ENCODE assay signal across 25 mouse cellular contexts in the genomic region with DNA sequence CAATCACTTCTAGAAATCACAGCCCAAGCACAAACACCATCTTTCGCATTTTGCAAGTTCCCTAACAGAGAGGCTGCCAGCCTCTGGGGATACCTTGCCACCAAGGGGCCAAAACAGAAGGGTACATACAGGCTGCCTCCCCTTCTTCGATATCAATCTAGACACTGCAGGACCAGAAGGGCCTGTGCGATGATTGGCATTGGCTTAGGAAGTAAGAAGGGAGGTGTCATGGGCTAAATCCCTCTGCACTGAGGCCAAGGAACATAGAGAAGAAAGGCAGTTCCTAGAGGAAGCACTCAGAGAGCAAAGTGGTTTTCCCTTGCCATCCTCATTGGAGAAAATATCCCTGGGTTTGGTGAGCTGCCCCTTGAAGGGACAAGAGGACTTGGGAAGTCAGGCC. TPM values are rescaled to one million over a fixed set of nuclear protein-coding genes. Genes with fewer than 3 reads are reported as not detected.
DNase-seq lines count a peak whose midpoint lies in the region; ATAC-seq and TF ChIP-seq lines count a peak whose summit lies in the region.
"Had no signal": no experiment of that assay in that cellular context is flagged by ENCODE, and none has a peak within 500 bp of the region (broad histone marks: within the 10 kb centered on the region; RNA-seq: fewer than 3 reads in every experiment).

No protein-coding gene starts in this region.

- no peak for TF ChIP-seq POLR2A in cerebellum, adult 2 months (IDR thresholded peaks at IDR 0.05; ENCODE audit: borderline replicate concordance, insufficient read depth, low read length)
- no peak for TF ChIP-seq POLR2A in limb, embryonic 14.5 days (IDR thresholded peaks at IDR 0.05; ENCODE audit: borderline replicate concordance, extremely low read depth, insufficient read depth, insufficient read length)

- no peaks in the 10 kb centered on the region for H3K9me3 ChIP-seq in limb, embryonic 14.5 days (ENCODE audit: control insufficient read depth, low read length)
- H3K9me3 ChIP-seq in limb, embryonic 10.5 days (replicated peaks), result no peaks in the 10 kb centered on the region
- H3K9me3 ChIP-seq: embryonic facial prominence, embryonic 13.5 days; forebrain, embryonic 12.5 days; forebrain, embryonic 15.5 days; heart, embryonic 10.5 days; hindbrain, embryonic 10.5 days; hindbrain, embryonic 13.5 days; intestine, embryonic 15.5 days had no signal

- H3K27me3 ChIP-seq in cerebellum, adult 2 months (ENCODE audit: control insufficient read depth, insufficient read depth, low read length), result no peaks in the 10 kb centered on the region
- no peaks in the 10 kb centered on the region for H3K27me3 ChIP-seq in limb, embryonic 14.5 days (ENCODE audit: control insufficient read depth, insufficient read depth, low read length)
- no peaks in the 10 kb centered on the region for H3K27me3 ChIP-seq in limb, embryonic 10.5 days (ENCODE audit: low read depth, poor library complexity, severe bottlenecking)
- H3K27me3 ChIP-seq: embryonic facial prominence, embryonic 13.5 days; forebrain, embryonic 12.5 days; forebrain, embryonic 15.5 days; hindbrain, embryonic 13.5 days; intestine, embryonic 15.5 days had no signal

- 0 out of 2 replicates have a peak, but pooled peaks cover 7% of the 10 kb centered on the region for H3K36me3 ChIP-seq in limb, embryonic 14.5 days (ENCODE audit: control insufficient read depth, insufficient read depth, low read length)
- H3K36me3 ChIP-seq in limb, embryonic 10.5 days, result peaks cover 14% of the 10 kb centered on the region; the same call in 1 of the 2 replicates
- H3K36me3 ChIP-seq: embryonic facial prominence, embryonic 13.5 days; forebrain, embryonic 12.5 days; forebrain, embryonic 15.5 days; intestine, embryonic 15.5 days had no signal

- peak overlapping the region; percentile 90 for H3K27ac ChIP-seq in cerebellum, adult 2 months (ENCODE audit: insufficient read depth, low read length)
- no peak overlapping the region for H3K27ac ChIP-seq in limb, embryonic 14.5 days (replicated peaks; ENCODE audit: low read depth, low read length)
- H3K27ac ChIP-seq in limb, embryonic 10.5 days, result no peak overlapping the region
- H3K27ac ChIP-seq: embryonic facial prominence, embryonic 13.5 days; forebrain, embryonic 12.5 days; forebrain, embryonic 15.5 days; heart, embryonic 10.5 days; hindbrain, embryonic 10.5 days; hindbrain, embryonic 13.5 days; intestine, embryonic 15.5 days had no signal

- intact Hi-C loops in heart, postnatal 25 days (cut with DNase I), result no loop called here

- peaks cover 55% of the 10 kb centered on the region for H3K4me1 ChIP-seq in cerebellum, adult 2 months (ENCODE audit: control insufficient read depth, insufficient read depth, low read length)
- H3K4me1 ChIP-seq in limb, embryonic 14.5 days (ENCODE audit: control insufficient read depth, insufficient read depth, low read length), result peaks cover 5% of the 10 kb centered on the region; the same call in 1 of the 2 replicates
- 0 out of 2 replicates have a peak, but pooled peaks cover 5% of the 10 kb centered on the region for H3K4me1 ChIP-seq in limb, embryonic 10.5 days
- H3K4me1 ChIP-seq: embryonic facial prominence, embryonic 13.5 days; forebrain, embryonic 12.5 days had no signal

- WGBS in cerebellum, adult 2 months, result 33% methylated on average over 3 of the region's 3 CpGs
- WGBS in limb, embryonic 14.5 days, result 95% methylated on average over 3 of the region's 3 CpGs
- 91% methylated on average over 3 of the region's 3 CpGs for WGBS in limb, embryonic 10.5 days

- H3K4me2 ChIP-seq in limb, embryonic 14.5 days (replicated peaks; ENCODE audit: low read depth, low read length, severe bottlenecking), result no peak overlapping the region
- H3K4me2 ChIP-seq: embryonic facial prominence, embryonic 13.5 days; forebrain, embryonic 12.5 days; forebrain, embryonic 15.5 days; hindbrain, embryonic 13.5 days; intestine, embryonic 15.5 days had no signal

- no peak overlapping the region for H3K4me3 ChIP-seq in cerebellum, adult 2 months (replicated peaks; ENCODE audit: insufficient read depth, low read depth, low read length)
- no peak overlapping the region for H3K4me3 ChIP-seq in limb, embryonic 14.5 days (replicated peaks; ENCODE audit: low read length)
- no peak overlapping the region for H3K4me3 ChIP-seq in limb, embryonic 10.5 days
- H3K4me3 ChIP-seq: embryonic facial prominence, embryonic 13.5 days; erythroblast, embryonic 14.5 days; forebrain, embryonic 12.5 days; forebrain, embryonic 15.5 days; heart, embryonic 10.5 days; hindbrain, embryonic 10.5 days; hindbrain, embryonic 13.5 days; intestine, embryonic 15.5 days had no signal

- DNase-seq in cerebellum, adult 2 months, result peak in 1 of 2 experiments; percentile 47
- DNase-seq in cerebellum, postnatal 10 days, result peak; percentile 60 to 63
- no peak for DNase-seq in cerebellum, adult 11-12 months
- DNase-seq in heart, adult 11 months, result peak; percentile 88
- DNase-seq in heart, postnatal 25 days (ENCODE audit: low spot score), result no peak
- DNase-seq in limb, embryonic 14.5 days (ENCODE audit: low spot score), result no peak
- no peak for DNase-seq in limb, embryonic 10.5 days (ENCODE audit: low spot score)
- DNase-seq: adrenal gland, adult 8-10 months; adrenal gland, postnatal 25 days; gastrocnemius, postnatal 10 days; heart, adult 18-20 months; heart, postnatal 36 days; kidney, adult 11 months; kidney, adult 8-10 months had no signal

- no peak for ATAC-seq in cerebellum, adult (ENCODE audit: insufficient number of reproducible peaks, low FRiP score, low TSS enrichment)
- ATAC-seq in limb, embryonic 14.5 days (ENCODE audit: low FRiP score, low read depth), result no peak
- ATAC-seq: activated CD4-positive, CD25-positive, alpha-beta regulatory T cell, adult 4 months; forebrain, embryonic 15.5 days; hindbrain, embryonic 16.5 days; intestine, embryonic 15.5 days had no signal

- 0 out of 2 replicates have a peak overlapping the region, but pooled peaks have one; percentile 16 for H3K9ac ChIP-seq in limb, embryonic 14.5 days (ENCODE audit: low read depth, low read length, severe bottlenecking)
- H3K9ac ChIP-seq: embryonic facial prominence, embryonic 13.5 days; forebrain, embryonic 12.5 days; forebrain, embryonic 15.5 days; hindbrain, embryonic 13.5 days; intestine, embryonic 15.5 days had no signal

- no peak for TF ChIP-seq CTCF in cerebellum, adult 2 months (IDR thresholded peaks at IDR 0.05; ENCODE audit: borderline replicate concordance, insufficient read depth, low read depth, low read length)

RNA-seq across cellular contexts. Expression of gene Il20rb, which starts 16.9 kb away (rescaled TPM):
- 76.5 and 79.5 TPM in 2 replicates for polyA plus RNA-seq in cerebellum, adult 2 months (2012; rRNA removed)
- total RNA-seq in heart, postnatal 25 days (2021), result 1 to 10 TPM in 1 of 2 experiments, under 1 TPM in 1; 0.87 to 1.0 TPM
- polyA plus RNA-seq in limb, embryonic 14.5 days (2012; rRNA removed), result 3.8 and 4.0 TPM in 2 replicates
- 2.6 and 4.5 TPM in 2 replicates for polyA plus RNA-seq in limb, embryonic 14.5 days (2014; fragmentation: Nextera tagmentation; extraction: Ambion mirVana)
- polyA plus RNA-seq in limb, embryonic 10.5 days (2016; fragmentation: Nextera tagmentation; extraction: Ambion mirVana), result 1.5 and 1.6 TPM in 2 replicates

Comparison
In these comparisons a context has a peak if more than half of its experiments do, and no peak if none do; other contexts are left out.
1. DNase-seq: peak in cerebellum, postnatal 10 days (2 of 2) and heart, adult 11 months (single experiment); none in cerebellum, adult 11-12 months (single experiment), heart, postnatal 25 days (single experiment), limb, embryonic 14.5 days (single experiment) and limb, embryonic 10.5 days (single experiment).
2. RNA of gene Il20rb, which starts 16.9 kb away (polyA plus RNA-seq): 76.5 to 79.5 TPM in cerebellum, adult 2 months; 2.6 to 4.5 TPM in limb, embryonic 14.5 days and 1.5 to 1.6 TPM in limb, embryonic 10.5 days; every median in the first group is over 10 times any median in the second.